ENCODE assay signal across 8 mouse cellular contexts in the genomic region with DNA sequence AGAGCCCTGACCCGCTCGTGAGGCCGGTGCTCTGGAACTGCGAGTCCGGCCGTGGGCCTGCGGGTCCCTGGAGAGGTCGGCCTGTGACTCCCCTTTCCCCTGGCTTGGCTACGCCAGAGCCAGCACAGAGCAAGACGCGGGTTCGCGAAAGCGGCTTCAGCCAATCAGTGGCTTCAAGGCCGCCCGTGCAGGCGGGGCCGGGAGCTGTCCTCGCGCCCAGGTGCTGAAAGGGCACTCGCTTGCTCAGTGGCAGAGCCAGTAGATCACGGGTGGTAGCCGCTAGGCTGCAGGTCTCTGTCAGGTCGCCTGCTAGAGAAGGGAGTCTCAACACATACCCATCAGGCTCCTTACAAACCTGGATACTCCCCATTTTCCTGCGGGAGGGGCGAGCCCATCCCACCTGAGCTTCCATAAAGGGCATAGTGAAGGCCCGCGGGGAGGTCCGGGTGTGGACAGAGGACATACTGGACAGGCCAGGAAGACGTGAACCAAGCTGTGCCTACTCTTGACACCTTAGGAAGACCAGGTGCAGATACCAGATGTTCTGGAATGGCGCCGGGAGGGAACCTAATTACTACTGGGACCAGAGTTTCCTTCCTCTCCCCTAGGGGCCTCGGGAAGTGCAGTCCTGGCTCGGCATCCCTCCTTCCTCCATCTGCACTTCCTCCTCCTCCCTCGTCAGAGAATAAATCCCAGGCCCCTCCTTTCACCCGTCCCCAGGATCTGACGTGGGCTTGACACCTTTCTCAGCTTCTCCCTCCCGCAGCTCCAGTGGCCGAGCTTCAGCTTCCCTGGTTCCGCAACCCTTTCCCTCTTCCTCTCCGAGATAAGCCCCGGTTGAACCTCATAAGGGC. TPM values are rescaled to one million over a fixed set of nuclear protein-coding genes. Genes with fewer than 3 reads are reported as not detected.
DNase-seq lines count a peak whose midpoint lies in the region; ATAC-seq lines count a peak whose summit lies in the region.

TSS of gene Sez6l2 (plus strand) at position 771 of the 854 bp plus-strand sequence.

- peaks cover 47% of the 10 kb centered on the region for H3K27me3 ChIP-seq in embryonic facial prominence, embryonic 13.5 days
- peaks cover 40% of the 10 kb centered on the region for H3K27me3 ChIP-seq in limb, embryonic 15.5 days

- peak within 1 kb of the TSS; percentile 67 for H3K9ac ChIP-seq in embryonic facial prominence, embryonic 13.5 days
- H3K9ac ChIP-seq in limb, embryonic 15.5 days, result no peak within 1 kb of the TSS

- peak within 1 kb of the TSS; percentile 99 for H3K4me2 ChIP-seq in embryonic facial prominence, embryonic 13.5 days
- peak within 1 kb of the TSS; percentile 99 for H3K4me2 ChIP-seq in limb, embryonic 15.5 days

- H3K36me3 ChIP-seq in embryonic facial prominence, embryonic 13.5 days, result peaks cover 4% of the 10 kb centered on the region; the same call in 1 of the 2 replicates
- H3K36me3 ChIP-seq in limb, embryonic 15.5 days, result peaks cover 7% of the 10 kb centered on the region; the same call in 1 of the 2 replicates

- H3K27ac ChIP-seq in embryonic facial prominence, embryonic 13.5 days, result no peak within 1 kb of the TSS
- H3K27ac ChIP-seq in limb, embryonic 15.5 days, result no peak within 1 kb of the TSS

- under 1% methylated on average over 42 of the region's 42 CpGs for WGBS in embryonic facial prominence, embryonic 13.5 days
- under 1% methylated on average over 36 of the region's 42 CpGs for WGBS in limb, embryonic 15.5 days

- peak; percentile 81 for DNase-seq in A20 (ENCODE audit: low read depth, low spot score)
- peak; percentile 84 to 87 for DNase-seq in adrenal gland, postnatal 4 days (ENCODE audit: low spot score in 2 of 2)
- DNase-seq in heart, adult 8-10 months (ENCODE audit: low spot score), result peak; percentile 77
- DNase-seq in kidney, adult 8-10 months, result peak; percentile 78 to 86
- peak; percentile 66 to 71 for DNase-seq in monocyte, adult 2 months (ENCODE audit: low read depth in 1 of 2, low spot score in 2 of 2)
- DNase-seq in spleen, postnatal 14 days (ENCODE audit: low spot score in 2 of 2), result peak; percentile 81 to 90

- H3K9me3 ChIP-seq in embryonic facial prominence, embryonic 13.5 days, result no peaks in the 10 kb centered on the region
- H3K9me3 ChIP-seq in limb, embryonic 15.5 days, result no peaks in the 10 kb centered on the region

- ATAC-seq in embryonic facial prominence, embryonic 13.5 days (ENCODE audit: insufficient number of reproducible peaks, insufficient read depth, low FRiP score, low TSS enrichment, low read depth), result peak; percentile 82
- ATAC-seq in limb, embryonic 15.5 days (ENCODE audit: insufficient number of reproducible peaks, low FRiP score, low TSS enrichment, low read depth), result peak; percentile 78

- H3K4me3 ChIP-seq in embryonic facial prominence, embryonic 13.5 days, result peak within 1 kb of the TSS; percentile 52
- peak within 1 kb of the TSS; percentile 47 for H3K4me3 ChIP-seq in limb, embryonic 15.5 days

- H3K4me1 ChIP-seq in embryonic facial prominence, embryonic 13.5 days, result peaks cover 14% of the 10 kb centered on the region
- H3K4me1 ChIP-seq in limb, embryonic 15.5 days, result peaks cover 24% of the 10 kb centered on the region

RNA-seq across cellular contexts. Expression of gene Sez6l2, which starts in this region (rescaled TPM):
- total RNA-seq in adrenal gland, postnatal 4 days (2021), result 10 to 100 TPM; 97.6 to 97.9 TPM
- polyA plus RNA-seq in embryonic facial prominence, embryonic 13.5 days (2015; fragmentation: Nextera tagmentation; extraction: Ambion mirVana), result 0.76 and 0.77 TPM in 2 replicates
- 1 to 10 TPM; 2.6 to 7.2 (median 6.4) TPM for total RNA-seq in heart, adult 8-10 months (2022)
- polyA plus RNA-seq in limb, embryonic 15.5 days (2015; fragmentation: Nextera tagmentation; extraction: Ambion mirVana), result 0.46 and 0.50 TPM in 2 replicates

Comparison
In these comparisons a context has a peak if more than half of its experiments do, and no peak if none do; other contexts are left out.
1. RNA of gene Sez6l2 (total RNA-seq): 97.6 to 97.9 TPM in adrenal gland, postnatal 4 days; 2.6 to 7.2 TPM in heart, adult 8-10 months; every median in the first group is over 10 times any median in the second.
2. Peak in ATAC-seq, H3K4me3 ChIP-seq, H3K9ac ChIP-seq and H3K4me2 ChIP-seq in embryonic facial prominence, embryonic 13.5 days; RNA of the gene not detected or under 1 TPM.
3. Peak in ATAC-seq, H3K4me3 ChIP-seq and H3K4me2 ChIP-seq in limb, embryonic 15.5 days; RNA of the gene not detected or under 1 TPM.
4. Peak in every context shown above with its lines, with median percentiles within 50 percentile points of each other: DNase-seq.